Mouse (Mus musculus) MEL (cell line): Measurements from ENCODE around the gene Itga2b. TPM values are rescaled to one million over a fixed set of nuclear protein-coding genes. Genes with fewer than 3 reads are reported as not detected.
A peak's percentile ranks its signal among the peaks of the same experiment; 100 is the strongest.

Experiments used
- DNase-seq: peaks from one replicate; pipeline ENCODE4 v3.0.0; 2011; ENCODE audit warnings: low read depth, low spot score
- H3K27ac ChIP-seq: 2 replicates; pipeline ENCODE4 v1.5.1; 2012; ENCODE audit warnings: low read depth, mild to moderate bottlenecking, control low read depth, low read length, moderate library complexity; ENCODE audit not compliant: control insufficient read depth
- H3K27me3 ChIP-seq, 2 experiments: fragments of 150-350 bp in 1 of 2; sonication (generic) in 1 of 2; 2 replicates each; pipeline ENCODE4 v1.6.1; 2012; ENCODE audit warnings: low read length in 2 of 2, mild to moderate bottlenecking in 2 of 2, improper control_type of control experiment in 1 of 2, moderate library complexity in 1 of 2; ENCODE audit not compliant: insufficient read depth in 2 of 2, control insufficient read depth in 1 of 2
- H3K36me3 ChIP-seq, 2 experiments: 2 replicates each; pipeline ENCODE4 v1.6.1; 2012 to 2014; ENCODE audit warnings: low read length in 2 of 2, improper control_type of control experiment in 1 of 2, inconsistent platforms in 1 of 2, mild to moderate bottlenecking in 1 of 2; ENCODE audit not compliant: insufficient read depth in 2 of 2, control insufficient read depth in 1 of 2
- H3K4me1 ChIP-seq, 2 experiments: fragments of 150-350 bp in 1 of 2; sonication (generic) in 1 of 2; 2 replicates each; pipeline ENCODE4 v1.6.1; 2012; ENCODE audit warnings: low read length in 2 of 2, improper control_type of control experiment in 1 of 2, mild to moderate bottlenecking in 1 of 2; ENCODE audit not compliant: insufficient read depth in 2 of 2, control insufficient read depth in 1 of 2
- H3K4me3 ChIP-seq, 2 experiments: fragments of 150-350 bp in 1 of 2; sonication (generic) in 1 of 2; 2 replicates each; pipeline ENCODE4 v1.5.1; 2012; ENCODE audit warnings: low read depth in 2 of 2, low read length in 2 of 2, mild to moderate bottlenecking in 2 of 2, moderate library complexity in 2 of 2, control low read depth in 1 of 2, improper control_type of control experiment in 1 of 2; ENCODE audit not compliant: control insufficient read depth in 1 of 2, insufficient read depth in 1 of 2
- H3K79me2 ChIP-seq: 2 replicates; pipeline ENCODE4 v1.6.1; 2012; ENCODE audit warnings: mild to moderate bottlenecking, low read length, moderate library complexity; ENCODE audit not compliant: control insufficient read depth, poor library complexity, insufficient read depth
- H3K9ac ChIP-seq: 2 replicates; pipeline ENCODE4 v1.6.1; 2012; ENCODE audit warnings: low read depth, mild to moderate bottlenecking, control low read depth, low read length, moderate library complexity; ENCODE audit not compliant: control insufficient read depth, poor library complexity, severe bottlenecking
- H3K9me3 ChIP-seq: fragments of 150-350 bp; sonication (generic); replicated peaks from 2 replicates; pipeline ENCODE4 v1.6.1; 2012; ENCODE audit warnings: mild to moderate bottlenecking, low read length, improper control_type of control experiment, moderate library complexity; ENCODE audit not compliant: insufficient read depth
- BHLHE40 ChIP-seq: IDR thresholded peaks from 2 replicates; pipeline ENCODE4 v1.6.1; 2012; ENCODE audit warnings: low read depth, mild to moderate bottlenecking, inconsistent platforms, low read length, improper control_type of control experiment, borderline replicate concordance
- CHD1 ChIP-seq: IDR thresholded peaks from 2 replicates; pipeline ENCODE4 v1.6.1; 2012; ENCODE audit warnings: low read depth, mild to moderate bottlenecking, inconsistent platforms, low read length, improper control_type of control experiment
- CTCF ChIP-seq, 3 experiments: IDR thresholded peaks in 2 of 3; conservative IDR thresholded peaks in 1 of 3; 2 replicates each; pipeline ENCODE4 v1.5.1; 2011 to 2012; ENCODE audit warnings: low read length in 3 of 3, low read depth in 2 of 3, mild to moderate bottlenecking in 2 of 3, improper control_type of control experiment in 1 of 3, inconsistent platforms in 1 of 3, mixed read lengths in 1 of 3, moderate library complexity in 1 of 3; ENCODE audit not compliant: control insufficient read depth in 1 of 3, insufficient read depth in 1 of 3, poor library complexity in 1 of 3, severe bottlenecking in 1 of 3
- E2F4 ChIP-seq: IDR thresholded peaks from 2 replicates; pipeline ENCODE4 v1.6.1; 2011; ENCODE audit warnings: low read depth, low read length, improper control_type of control experiment, borderline replicate concordance
- ELF1 ChIP-seq: IDR thresholded peaks from 2 replicates; pipeline ENCODE4 v1.6.1; 2014; ENCODE audit warnings: low read depth, mild to moderate bottlenecking, inconsistent platforms, low read length, improper control_type of control experiment, moderate library complexity
- EP300 ChIP-seq, 2 experiments: IDR thresholded peaks; 2 replicates each; pipeline ENCODE4 v1.6.1; 2011; ENCODE audit warnings: improper control_type of control experiment in 2 of 2, low read length in 2 of 2, low read depth in 1 of 2, mild to moderate bottlenecking in 1 of 2
- ETS1 ChIP-seq: IDR thresholded peaks from 2 replicates; pipeline ENCODE4 v1.6.1; 2012; ENCODE audit warnings: low read depth, mild to moderate bottlenecking, inconsistent platforms, low read length, improper control_type of control experiment, moderate library complexity
- GABPA ChIP-seq: IDR thresholded peaks from 2 replicates; pipeline ENCODE4 v1.6.1; 2012; ENCODE audit warnings: low read depth, mild to moderate bottlenecking, inconsistent platforms, low read length, improper control_type of control experiment, moderate library complexity
- GATA1 ChIP-seq: IDR thresholded peaks from 2 replicates; pipeline ENCODE4 v1.6.1; 2011; ENCODE audit warnings: low read depth, low read length, improper control_type of control experiment
- HCFC1 ChIP-seq: IDR thresholded peaks from 2 replicates; pipeline ENCODE4 v1.6.1; 2012; ENCODE audit warnings: low read depth, mild to moderate bottlenecking, inconsistent platforms, low read length, improper control_type of control experiment, moderate library complexity
- JUND ChIP-seq: IDR thresholded peaks from 2 replicates; pipeline ENCODE4 v1.6.1; 2011; ENCODE audit warnings: low read depth, mild to moderate bottlenecking, improper control_type of control experiment, low read length
- MAFK ChIP-seq: IDR thresholded peaks from 2 replicates; pipeline ENCODE4 v1.6.1; 2011; ENCODE audit warnings: low read depth, mild to moderate bottlenecking, low read length, improper control_type of control experiment, borderline replicate concordance
- MYC ChIP-seq: IDR thresholded peaks from 2 replicates; pipeline ENCODE4 v1.6.1; 2011; ENCODE audit warnings: low read depth, mild to moderate bottlenecking, low read length, improper control_type of control experiment, moderate library complexity
- NELFE ChIP-seq: IDR thresholded peaks from 2 replicates; pipeline ENCODE4 v1.6.1; 2011; ENCODE audit warnings: low read depth, low read length, improper control_type of control experiment
- NRF1 ChIP-seq: IDR thresholded peaks from 2 replicates; pipeline ENCODE4 v1.6.1; 2014; ENCODE audit warnings: low read depth, mild to moderate bottlenecking, inconsistent platforms, low read length, improper control_type of control experiment, moderate library complexity; ENCODE audit not compliant: poor library complexity, insufficient read depth, severe bottlenecking
- POLR2A ChIP-seq, 2 experiments: IDR thresholded peaks; 2 replicates each; pipeline ENCODE4 v1.6.1; 2011 to 2012; ENCODE audit warnings: low read length in 2 of 2, mild to moderate bottlenecking in 2 of 2, control low read depth in 1 of 2, improper control_type of control experiment in 1 of 2, low read depth in 1 of 2, moderate library complexity in 1 of 2; ENCODE audit not compliant: control insufficient read depth in 1 of 2, insufficient read depth in 1 of 2, poor library complexity in 1 of 2
- POLR2AphosphoS5 ChIP-seq: IDR thresholded peaks from 2 replicates; pipeline ENCODE4 v1.6.1; 2012; ENCODE audit warnings: low read depth, borderline replicate concordance, mild to moderate bottlenecking, inconsistent platforms, low read length, moderate library complexity, mixed read lengths
- RAD21 ChIP-seq: IDR thresholded peaks from 2 replicates; pipeline ENCODE4 v1.6.1; 2011; ENCODE audit warnings: mild to moderate bottlenecking, low read depth, low read length, improper control_type of control experiment
- RCOR1 ChIP-seq: IDR thresholded peaks from 2 replicates; pipeline ENCODE4 v1.6.1; 2012; ENCODE audit warnings: low read depth, mild to moderate bottlenecking, inconsistent platforms, low read length, improper control_type of control experiment
- TAL1 ChIP-seq: IDR thresholded peaks from 2 replicates; pipeline ENCODE4 v1.6.1; 2012; ENCODE audit warnings: mild to moderate bottlenecking, inconsistent platforms, low read length, moderate library complexity, mixed read lengths
- TBP ChIP-seq: IDR thresholded peaks from 2 replicates; pipeline ENCODE4 v1.8.0; 2011; ENCODE audit warnings: low read depth, low read length, improper control_type of control experiment
- TCF12 ChIP-seq: IDR thresholded peaks from 2 replicates; pipeline ENCODE4 v1.6.1; 2014; ENCODE audit warnings: low read depth, mild to moderate bottlenecking, inconsistent platforms, low read length, improper control_type of control experiment, moderate library complexity
- USF1 ChIP-seq: IDR thresholded peaks from 2 replicates; pipeline ENCODE4 v1.6.1; 2014; ENCODE audit warnings: low read depth, mild to moderate bottlenecking, inconsistent platforms, low read length, improper control_type of control experiment, moderate library complexity
- USF2 ChIP-seq, 2 experiments: IDR thresholded peaks; 2 replicates each; pipeline ENCODE4 v1.6.1; 2011 to 2012; ENCODE audit warnings: improper control_type of control experiment in 2 of 2, low read length in 2 of 2, borderline replicate concordance in 1 of 2, inconsistent platforms in 1 of 2, low read depth in 1 of 2, mild to moderate bottlenecking in 1 of 2; ENCODE audit not compliant: insufficient read depth in 1 of 2
- ZC3H11A ChIP-seq: IDR thresholded peaks from 2 replicates; pipeline ENCODE4 v1.6.1; 2012; ENCODE audit warnings: low read depth, mild to moderate bottlenecking, inconsistent platforms, low read length, improper control_type of control experiment
- ZKSCAN1 ChIP-seq: IDR thresholded peaks from 2 replicates; pipeline ENCODE4 v1.6.1; 2012; ENCODE audit warnings: low read depth, mild to moderate bottlenecking, inconsistent platforms, low read length, improper control_type of control experiment, moderate library complexity
- ZMIZ1 ChIP-seq: IDR thresholded peaks from 2 replicates; pipeline ENCODE4 v1.6.1; 2012; ENCODE audit warnings: low read depth, mild to moderate bottlenecking, inconsistent platforms, low read length, improper control_type of control experiment, moderate library complexity
- polyA plus RNA-seq, 2 experiments: library from polyadenylated mRNA; stranded (reverse) in 1 of 2; unstranded in 1 of 2; fragments of >175 nt in 1 of 2; fragments of >200 nt in 1 of 2; gene quantifications; 2 replicates each; pipeline versions ENCODE4 v1.2.1 to v1.2.4; 2012; ENCODE audit warnings: low replicate concordance in 2 of 2, low read depth in 1 of 2; ENCODE audit not compliant: insufficient read length in 2 of 2, insufficient read depth in 1 of 2, missing spikeins in 1 of 2
- total RNA-seq: library from RNA; depleted of rRNA; stranded (reverse); fragments of 300-350 nt; gene quantifications from 2 replicates; pipeline ENCODE4 v1.2.3, GENCODE M21; 2012

Gene Itga2b
- total and polyA plus RNA-seq, 3 experiments: 10.7 to 55.7 TPM; not detected in 1

- Histone ChIP-seq H3K79me2 (peaks cover 2% of the 10 kb centered on the region; the same call in 1 of the 2 replicates), H3K27ac (no peak overlapping the region), H3K4me3 (no peak overlapping the region), H3K9ac (no peak overlapping the region), H3K4me1 (peaks cover 3 to 12% of the 10 kb centered on the region in 2 experiments; a peak in 3 of 4 replicates), H3K9me3 (no peaks in the 10 kb centered on the region), H3K36me3 (peaks cover 0 to 2% of the 10 kb centered on the region in 2 experiments; a peak in 2 of 4 replicates), H3K27me3 (no peaks in the 10 kb centered on the region)
- no peak for DNase-seq
- TF ChIP-seq ZKSCAN1 (no peak), RCOR1 (no peak), MYC (no peak), ETS1 (no peak), NRF1 (no peak), E2F4 (no peak), TBP (no peak), MAFK (no peak), POLR2A (IDR thresholded peaks at IDR 0.05; ENCODE audit: control insufficient read depth in 1 of 2, insufficient read depth in 1 of 2, low read depth in 1 of 2, low read length in 2 of 2, poor library complexity in 1 of 2) (no peak), TAL1 (no peak), HCFC1 (no peak), RAD21 (no peak)
These were observed 34.9 kb downstream of the Itga2b start for GRCm38 (mm10) chr11:102434816-102435705.

DNA sequence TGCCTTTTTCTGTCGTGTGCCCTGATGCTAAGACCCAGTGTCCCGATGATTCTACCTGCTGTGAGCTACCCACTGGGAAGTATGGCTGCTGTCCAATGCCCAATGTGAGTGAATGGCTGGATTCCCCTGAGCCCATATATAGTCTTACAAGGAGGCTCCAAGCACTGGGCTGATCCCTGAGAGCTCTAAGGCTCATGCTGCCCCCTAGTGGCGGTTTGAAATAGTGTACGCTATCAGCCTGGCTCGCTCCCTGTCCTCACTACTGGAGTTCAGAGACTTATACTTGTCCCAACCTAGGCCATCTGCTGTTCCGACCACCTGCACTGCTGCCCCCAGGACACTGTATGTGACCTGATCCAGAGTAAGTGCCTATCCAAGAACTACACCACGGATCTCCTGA lies 35.5 kb downstream of the Itga2b start:
- peak; percentile 92 for DNase-seq
- H3K27ac ChIP-seq: no peak overlapping the region
- H3K4me3 ChIP-seq: no peak overlapping the region
- H3K9ac ChIP-seq: no peak overlapping the region
- peaks cover 0 to 4% of the 10 kb centered on the region in 2 experiments; a peak in 3 of 4 replicates for H3K36me3 ChIP-seq
- H3K4me1 ChIP-seq: peaks cover 3 to 18% of the 10 kb centered on the region in 2 experiments; a peak in 3 of 4 replicates
- H3K79me2 ChIP-seq: peaks cover 2% of the 10 kb centered on the region; the same call in 1 of the 2 replicates
- no peaks in the 10 kb centered on the region for H3K27me3 ChIP-seq
- H3K9me3 ChIP-seq: no peaks in the 10 kb centered on the region
- TF ChIP-seq TCF12 (no peak), GATA1 (no peak), MAFK (no peak), NELFE (no peak), POLR2A (IDR thresholded peaks at IDR 0.05; ENCODE audit: control insufficient read depth in 1 of 2, insufficient read depth in 1 of 2, low read depth in 1 of 2, low read length in 2 of 2, poor library complexity in 1 of 2) (no peak), ZMIZ1 (no peak), ZC3H11A (no peak; the same call in 1 of the 2 replicates), ZKSCAN1 (no peak), USF1 (no peak), ELF1 (no peak), USF2 (IDR thresholded peaks at IDR 0.05; ENCODE audit: borderline replicate concordance in 1 of 2, insufficient read depth in 1 of 2, low read depth in 1 of 2, low read length in 2 of 2) (no peak), EP300 (IDR thresholded peaks at IDR 0.05; ENCODE audit: low read depth in 1 of 2, low read length in 2 of 2) (no peak), BHLHE40 (no peak), CHD1 (no peak), CTCF (IDR thresholded peaks at IDR 0.05 in 2 of 3, conservative IDR thresholded peaks at IDR 0.05 in 1 of 3; ENCODE audit: control insufficient read depth in 1 of 3, insufficient read depth in 1 of 3, low read depth in 2 of 3, low read length in 3 of 3, poor library complexity in 1 of 3, severe bottlenecking in 1 of 3) (peak; percentile 91 to 93 (median 92)), HCFC1 (no peak), GABPA (no peak), JUND (no peak), NRF1 (no peak), POLR2AphosphoS5 (no peak), RCOR1 (no peak), TAL1 (no peak), E2F4 (no peak)
